Mouse (Mus musculus) kidney, postnatal 0 days (tissue): ENCODE measurements around the gene Pip4p1. TPM values are rescaled to one million over a fixed set of nuclear protein-coding genes. Genes with fewer than 3 reads are reported as not detected.
"Not testable (repeated sequence)": the region's sequence is repeated elsewhere in the genome, so short reads cannot be mapped to it uniquely, and the experiment has no call there.

Source experiments
- ATAC-seq: fragments of 200-750 bp; cut with Nextera tagmentation; replicated peaks from 2 replicates; pipeline ENCODE4 v1.8.0; 2017; ENCODE audit warnings: low read depth, moderate number of reproducible peaks, moderate TSS enrichment, moderate library complexity; ENCODE audit not compliant: low FRiP score
- DNase-seq: peaks from one replicate; pipeline ENCODE4 v3.0.0-alpha.2; 2016; ENCODE audit warnings: low spot score
- H3K27ac ChIP-seq: fragments of 300-500 bp; sonication (generic); 2 replicates; pipeline ENCODE4 v1.5.1; 2014; ENCODE audit warnings: mild to moderate bottlenecking
- H3K27me3 ChIP-seq: fragments of 300-500 bp; sonication (generic); 2 replicates; pipeline ENCODE4 v1.6.1; 2014; ENCODE audit warnings: low read length, mixed read lengths; ENCODE audit not compliant: insufficient read depth
- H3K36me3 ChIP-seq: fragments of 300-500 bp; sonication (generic); 2 replicates; pipeline ENCODE4 v1.6.1; 2014; ENCODE audit warnings: low read length, mixed read lengths; ENCODE audit not compliant: insufficient read depth
- H3K4me1 ChIP-seq: fragments of 300-500 bp; sonication (generic); replicated peaks from 2 replicates; pipeline ENCODE4 v1.6.1; 2014; ENCODE audit warnings: antibody characterized with exemption, low read length, mixed read lengths; ENCODE audit not compliant: insufficient read depth
- H3K4me2 ChIP-seq: fragments of 300-500 bp; sonication (generic); 2 replicates; pipeline ENCODE4 v1.6.1; 2014; ENCODE audit warnings: mild to moderate bottlenecking, low read length, moderate library complexity, mixed read lengths
- H3K4me3 ChIP-seq: fragments of 300-500 bp; sonication (generic); replicated peaks from 2 replicates; pipeline ENCODE4 v1.5.1; 2014; ENCODE audit warnings: low read depth, low read length
- H3K9ac ChIP-seq: fragments of 300-500 bp; sonication (generic); 2 replicates; pipeline ENCODE4 v1.6.1; 2014; ENCODE audit warnings: low read depth, low read length
- H3K9me3 ChIP-seq: fragments of 300-500 bp; sonication (generic); replicated peaks from 2 replicates; pipeline ENCODE4 v1.6.1; 2016; ENCODE audit warnings: low read length, inconsistent platforms, mixed read lengths
- CTCF ChIP-seq: IDR thresholded peaks from 2 replicates; pipeline ENCODE4 v1.5.1; 2016; ENCODE audit warnings: antibody characterized with exemption, low read depth, mild to moderate bottlenecking, moderate library complexity
- WGBS: fragments of 180-500 bp; shearing (Covaris S2); extraction: QIAGEN DNeasy Blood & Tissue Kit; methylation state at CpG from one replicate; pipeline ENCODE4 v1.1.7; 2014; 5-methylcytosine and 5-hydroxymethylcytosine counted together
- polyA plus RNA-seq: library from polyadenylated mRNA; unstranded; fragments of >200 nt; fragmentation: Nextera tagmentation; extraction: Ambion mirVana; gene quantifications from 2 replicates; pipeline ENCODE4 v1.2.1, GENCODE M21; 2015

Pip4p1 gene
- polyA plus RNA-seq, 1 experiment from 2014 or later, result 52.6 TPM

- 77% methylated on average over 3 of the region's 3 CpGs for WGBS
- no peak for ATAC-seq
Measured at GRCm38 (mm10) chr14:50927366-50927765, 3.3 kb downstream of the Pip4p1 start.

GRCm38 (mm10) chr14:50925111-50925920 is 5.3 kb downstream of the Pip4p1 start:
- 1% methylated on average over 38 of the region's 38 CpGs for WGBS
- ATAC-seq (peak; percentile 14), DNase-seq (no peak)
- Histone ChIP-seq H3K9ac (peak overlapping the region; percentile 71), H3K27me3 (no peaks in the 10 kb centered on the region), H3K4me2 (peak overlapping the region; percentile 85), H3K27ac (peak overlapping the region; percentile 95), H3K9me3 (no peaks in the 10 kb centered on the region), H3K36me3 (peaks cover 23% of the 10 kb centered on the region), H3K4me1 (0 out of 2 replicates have a peak, but pooled peaks cover 5% of the 10 kb centered on the region), H3K4me3 (peak overlapping the region; percentile 60)
- TF ChIP-seq CTCF, result no peak

More at GRCm38 (mm10) chr14:50927366-50927765, 3.3 kb downstream of the Pip4p1 start:
- Histone ChIP-seq H3K4me2 (no peak overlapping the region), H3K9ac (no peak overlapping the region), H3K4me3 (no peak overlapping the region), H3K4me1 (0 out of 2 replicates have a peak, but pooled peaks cover 5% of the 10 kb centered on the region), H3K9me3 (no peaks in the 10 kb centered on the region), H3K27ac (no peak overlapping the region), H3K36me3 (peaks cover 23% of the 10 kb centered on the region), H3K27me3 (no peaks in the 10 kb centered on the region)
- TF ChIP-seq CTCF, result no peak
- no peak for DNase-seq

- peak within 1 kb of the TSS; percentile 95 for H3K27ac ChIP-seq
- peak within 1 kb of the TSS; percentile 85 for H3K4me2 ChIP-seq
- TF ChIP-seq CTCF, result no peak
- H3K27me3 ChIP-seq, result no peaks in the 10 kb centered on the region
- under 1% methylated on average over 57 of the region's 57 CpGs for WGBS
- H3K4me3 ChIP-seq, result peak within 1 kb of the TSS; percentile 60
- no peaks in the 10 kb centered on the region for H3K9me3 ChIP-seq
- peaks cover 23% of the 10 kb centered on the region for H3K36me3 ChIP-seq
- 0 out of 2 replicates have a peak, but pooled peaks cover 5% of the 10 kb centered on the region for H3K4me1 ChIP-seq
- peak within 1 kb of the TSS; percentile 74 for H3K9ac ChIP-seq
- ATAC-seq (peak; percentile 97), DNase-seq (peak; percentile 98)
Measured at GRCm38 (mm10) chr14:50924281-50925064, 6.2 kb downstream of the Pip4p1 start, which contains the start of the genes Osgep and Apex1. Gene Osgep, minus strand, starts transcription at chr14:50924893. Gene Apex1, plus strand, starts transcription at chr14:50924968.

- 85% methylated on average over 1 of the region's 1 CpGs for WGBS
- H3K27ac ChIP-seq, H3K4me1 ChIP-seq, H3K9me3 ChIP-seq, ATAC-seq, DNase-seq, H3K27me3 ChIP-seq: not testable (repeated sequence)
- Histone ChIP-seq H3K9ac (peak overlapping the region; percentile 74; the same call in 1 of the 2 replicates), H3K4me3 (peak overlapping the region; percentile 60), H3K4me2 (peak overlapping the region; percentile 85), H3K36me3 (peaks cover 24% of the 10 kb centered on the region)
Measured at GRCm38 (mm10) chr14:50923437-50923836, 7.2 kb downstream of the Pip4p1 start.

GRCm38 (mm10) chr14:50911356-50911755 is 19.3 kb downstream of the Pip4p1 start:
- Histone ChIP-seq H3K27ac (no peak overlapping the region), H3K9ac (no peak overlapping the region), H3K27me3 (no peaks in the 10 kb centered on the region), H3K4me1 (no peaks in the 10 kb centered on the region), H3K9me3 (no peaks in the 10 kb centered on the region), H3K4me2 (no peak overlapping the region), H3K36me3 (peaks cover 38% of the 10 kb centered on the region; the same call in 1 of the 2 replicates), H3K4me3 (no peak overlapping the region)
- TF ChIP-seq CTCF, result no peak
- ATAC-seq (no peak), DNase-seq (no peak)
- WGBS, result 66% methylated on average over 3 of the region's 3 CpGs

- TF ChIP-seq CTCF, result no peak
- Histone ChIP-seq H3K27ac (no peak overlapping the region), H3K9me3 (no peaks in the 10 kb centered on the region), H3K36me3 (0 out of 2 replicates have a peak, but pooled peaks cover 17% of the 10 kb centered on the region), H3K4me2 (no peak overlapping the region), H3K4me1 (no peaks in the 10 kb centered on the region), H3K9ac (no peak overlapping the region), H3K27me3 (no peaks in the 10 kb centered on the region), H3K4me3 (no peak overlapping the region)
- ATAC-seq (no peak), DNase-seq (no peak)
- 85% methylated on average over 4 of the region's 4 CpGs for WGBS
Measured at GRCm38 (mm10) chr14:50908126-50908525, 22.5 kb downstream of the Pip4p1 start.

- H3K4me2 ChIP-seq, H3K4me3 ChIP-seq, H3K9ac ChIP-seq, H3K36me3 ChIP-seq, H3K9me3 ChIP-seq, DNase-seq, H3K27me3 ChIP-seq, ATAC-seq, H3K27ac ChIP-seq, H3K4me1 ChIP-seq: not testable (repeated sequence)
Measured at GRCm38 (mm10) chr14:50905327-50905726, 25.3 kb downstream of the Pip4p1 start.
